Mouse (Mus musculus): ENCODE results near the gene Eci1.

- TF ChIP-seq MYOG (IDR thresholded peaks at IDR 0.05; ENCODE audit: control insufficient read depth, extremely low read depth, insufficient read length) = no peak
- no peak for TF ChIP-seq CTCF (IDR thresholded peaks at IDR 0.05; ENCODE audit: control insufficient read depth, insufficient read depth, insufficient read length)
- TF ChIP-seq USF1 (IDR thresholded peaks at IDR 0.05; ENCODE audit: low read depth) = no peak
- TF ChIP-seq MYOD1 (IDR thresholded peaks at IDR 0.05; ENCODE audit: control insufficient read depth, insufficient read length, low read depth) = no peak
Observed at GRCm38 (mm10) chr17:24479431-24479830, 53.0 kb downstream of the Eci1 start.
